Mouse (Mus musculus): ENCODE measurements around the gene Dcn. TPM values are rescaled to one million over a fixed set of nuclear protein-coding genes. Genes with fewer than 3 reads are reported as not detected.

Dcn gene
- total RNA-seq (2014; fragmentation: Nextera tagmentation) (not detected in 2 replicates), total RNA-seq (2017) (under 0.01 and 0.11 TPM in 2 replicates), polyA plus RNA-seq (2012) (not detected in 2 replicates)

- Histone ChIP-seq H3K27me3 (ENCODE audit: insufficient read depth, low read length) (no peaks in the 10 kb centered on the region), H3K4me3 (ENCODE audit: low read depth, low read length) (no peak within 1 kb of the TSS), H3K4me1 (ENCODE audit: insufficient read depth, low read depth, low read length) (no peaks in the 10 kb centered on the region), H3K36me3 (replicated peaks) (no peaks in the 10 kb centered on the region), H3K9me3 (replicated peaks) (peaks cover 4% of the 10 kb centered on the region)
- no peak for ATAC-seq (ENCODE audit: extremely low read depth, insufficient number of reproducible peaks, low FRiP score, poor library complexity, severe bottlenecking)
- DNase-seq (ENCODE audit: low spot score) = no peak
- TF ChIP-seq GATA2 (IDR thresholded peaks at IDR 0.05; ENCODE audit: borderline replicate concordance, low read depth, low read length) = no peak
- TF ChIP-seq GATA1 (IDR thresholded peaks at IDR 0.05; ENCODE audit: borderline replicate concordance, low read length) = no peak
- no peak for TF ChIP-seq CTCF (IDR thresholded peaks at IDR 0.05; ENCODE audit: low read depth, low read length)
- no peak for TF ChIP-seq TAL1 (conservative IDR thresholded peaks at IDR 0.05; ENCODE audit: low read depth, low read length)
- TF ChIP-seq POLR2AphosphoS5 (IDR thresholded peaks at IDR 0.05; ENCODE audit: insufficient replicate concordance, low read depth, low read length) = no peak
Observed at GRCm38 (mm10) chr10:97479004-97479766, at the start of gene Dcn. TSS of gene Dcn (plus strand) at chr10:97479609.

- ATAC-seq (ENCODE audit: extremely low read depth, insufficient number of reproducible peaks, low FRiP score, poor library complexity, severe bottlenecking) (no peak), DNase-seq (ENCODE audit: low spot score) (no peak)
- Histone ChIP-seq H3K4me3 (ENCODE audit: low read depth, low read length) (no peak overlapping the region), H3K4me1 (ENCODE audit: insufficient read depth, low read depth, low read length) (no peaks in the 10 kb centered on the region), H3K27me3 (ENCODE audit: insufficient read depth, low read length) (no peaks in the 10 kb centered on the region), H3K36me3 (replicated peaks) (no peaks in the 10 kb centered on the region), H3K9me3 (replicated peaks) (peaks cover 10% of the 10 kb centered on the region; the same call in 1 of the 2 replicates)
- TF ChIP-seq GATA2 (IDR thresholded peaks at IDR 0.05; ENCODE audit: borderline replicate concordance, low read depth, low read length) = no peak
- TF ChIP-seq GATA1 (IDR thresholded peaks at IDR 0.05; ENCODE audit: borderline replicate concordance, low read length) = no peak
- no peak for TF ChIP-seq CTCF (IDR thresholded peaks at IDR 0.05; ENCODE audit: low read depth, low read length)
Observed at GRCm38 (mm10) chr10:97436662-97437061, 42.7 kb upstream of the Dcn start.

GRCm38 (mm10) chr10:97442300-97442699 is 37.1 kb upstream of the Dcn start:
- TF ChIP-seq GATA2 (IDR thresholded peaks at IDR 0.05; ENCODE audit: borderline replicate concordance, low read depth, low read length) = no peak
- no peak for TF ChIP-seq POLR2AphosphoS5 (IDR thresholded peaks at IDR 0.05; ENCODE audit: insufficient replicate concordance, low read depth, low read length)
- TF ChIP-seq GATA1 (IDR thresholded peaks at IDR 0.05; ENCODE audit: borderline replicate concordance, low read length) = no peak
- TF ChIP-seq CTCF (IDR thresholded peaks at IDR 0.05; ENCODE audit: low read depth, low read length) = no peak
- no peak for TF ChIP-seq TAL1 (conservative IDR thresholded peaks at IDR 0.05; ENCODE audit: low read depth, low read length)
- no peaks in the 10 kb centered on the region for H3K27me3 ChIP-seq (ENCODE audit: insufficient read depth, low read length)
- H3K36me3 ChIP-seq (replicated peaks) = no peaks in the 10 kb centered on the region
- no peaks in the 10 kb centered on the region for H3K4me1 ChIP-seq (ENCODE audit: insufficient read depth, low read depth, low read length)
- H3K4me3 ChIP-seq (ENCODE audit: low read depth, low read length) = no peak overlapping the region
- ATAC-seq (ENCODE audit: extremely low read depth, insufficient number of reproducible peaks, low FRiP score, poor library complexity, severe bottlenecking) = no peak
- DNase-seq (ENCODE audit: low spot score) = no peak
- H3K9me3 ChIP-seq (replicated peaks) = peaks cover 5% of the 10 kb centered on the region; the same call in 1 of the 2 replicates

GRCm38 (mm10) chr10:97446486-97446885 is 32.9 kb upstream of the Dcn start:
- Histone ChIP-seq H3K4me1 (ENCODE audit: insufficient read depth, low read depth, low read length) (no peaks in the 10 kb centered on the region), H3K9me3 (replicated peaks) (peaks cover under 1% of the 10 kb centered on the region; the same call in 1 of the 2 replicates), H3K4me3 (ENCODE audit: low read depth, low read length) (no peak overlapping the region), H3K27me3 (ENCODE audit: insufficient read depth, low read length) (no peaks in the 10 kb centered on the region), H3K36me3 (replicated peaks) (no peaks in the 10 kb centered on the region)
- no peak for ATAC-seq (ENCODE audit: extremely low read depth, insufficient number of reproducible peaks, low FRiP score, poor library complexity, severe bottlenecking)
- DNase-seq (ENCODE audit: low spot score) = no peak
- no peak for TF ChIP-seq GATA1 (IDR thresholded peaks at IDR 0.05; ENCODE audit: borderline replicate concordance, low read length)
- TF ChIP-seq TAL1 (conservative IDR thresholded peaks at IDR 0.05; ENCODE audit: low read depth, low read length) = no peak
- TF ChIP-seq GATA2 (IDR thresholded peaks at IDR 0.05; ENCODE audit: borderline replicate concordance, low read depth, low read length) = no peak
- TF ChIP-seq POLR2AphosphoS5 (IDR thresholded peaks at IDR 0.05; ENCODE audit: insufficient replicate concordance, low read depth, low read length) = no peak
- TF ChIP-seq CTCF (IDR thresholded peaks at IDR 0.05; ENCODE audit: low read depth, low read length) = no peak

- Histone ChIP-seq H3K27me3 (ENCODE audit: insufficient read depth, low read length) (no peaks in the 10 kb centered on the region), H3K4me1 (ENCODE audit: insufficient read depth, low read depth, low read length) (no peaks in the 10 kb centered on the region), H3K9me3 (replicated peaks) (no peaks in the 10 kb centered on the region), H3K36me3 (replicated peaks) (no peaks in the 10 kb centered on the region), H3K4me3 (ENCODE audit: low read depth, low read length) (no peak overlapping the region)
- TF ChIP-seq GATA1 (IDR thresholded peaks at IDR 0.05; ENCODE audit: borderline replicate concordance, low read length) (no peak), TAL1 (conservative IDR thresholded peaks at IDR 0.05; ENCODE audit: low read depth, low read length) (no peak), POLR2AphosphoS5 (IDR thresholded peaks at IDR 0.05; ENCODE audit: insufficient replicate concordance, low read depth, low read length) (no peak), GATA2 (IDR thresholded peaks at IDR 0.05; ENCODE audit: borderline replicate concordance, low read depth, low read length) (no peak), CTCF (IDR thresholded peaks at IDR 0.05; ENCODE audit: low read depth, low read length) (no peak)
- ATAC-seq (ENCODE audit: extremely low read depth, insufficient number of reproducible peaks, low FRiP score, poor library complexity, severe bottlenecking) = no peak
- DNase-seq (ENCODE audit: low spot score) = no peak
Observed at GRCm38 (mm10) chr10:97452886-97453285, 26.5 kb upstream of the Dcn start.

- ATAC-seq (ENCODE audit: extremely low read depth, insufficient number of reproducible peaks, low FRiP score, poor library complexity, severe bottlenecking) (no peak), DNase-seq (ENCODE audit: low spot score) (no peak)
- no peak for TF ChIP-seq TAL1 (conservative IDR thresholded peaks at IDR 0.05; ENCODE audit: low read depth, low read length)
- no peak for TF ChIP-seq POLR2AphosphoS5 (IDR thresholded peaks at IDR 0.05; ENCODE audit: insufficient replicate concordance, low read depth, low read length)
- no peak for TF ChIP-seq GATA2 (IDR thresholded peaks at IDR 0.05; ENCODE audit: borderline replicate concordance, low read depth, low read length)
- no peak for TF ChIP-seq CTCF (IDR thresholded peaks at IDR 0.05; ENCODE audit: low read depth, low read length)
- TF ChIP-seq GATA1 (IDR thresholded peaks at IDR 0.05; ENCODE audit: borderline replicate concordance, low read length) = no peak
- Histone ChIP-seq H3K4me1 (ENCODE audit: insufficient read depth, low read depth, low read length) (no peaks in the 10 kb centered on the region), H3K36me3 (replicated peaks) (no peaks in the 10 kb centered on the region), H3K4me3 (ENCODE audit: low read depth, low read length) (no peak overlapping the region), H3K9me3 (replicated peaks) (no peaks in the 10 kb centered on the region), H3K27me3 (ENCODE audit: insufficient read depth, low read length) (no peaks in the 10 kb centered on the region)
Observed at GRCm38 (mm10) chr10:97453529-97453928, 25.9 kb upstream of the Dcn start.

All from G1E (cell line).